Mouse (Mus musculus): ENCODE measurements around the gene Syne1. TPM values are rescaled to one million over a fixed set of nuclear protein-coding genes. Genes with fewer than 3 reads are reported as not detected.
"Not testable (repeated sequence)": the region's sequence is repeated elsewhere in the genome, so short reads cannot be mapped to it uniquely, and the experiment has no call there.

The Syne1 gene
- total RNA-seq, 4 experiments from 2014 or later: 289 to 355 (median 322) TPM

- DNase-seq (ENCODE audit: low spot score in 2 of 2): no peak
Measured at GRCm38 (mm10) chr10:5522276-5522675, 29.0 kb downstream of the Syne1 start.

GRCm38 (mm10) chr10:5520695-5521094 lies 30.6 kb downstream of the Syne1 start:
- DNase-seq (ENCODE audit: low spot score in 2 of 2): no peak

- DNase-seq (ENCODE audit: low spot score in 2 of 2): no peak
Measured at GRCm38 (mm10) chr10:5515330-5515729, 36.0 kb downstream of the Syne1 start.

- no peak for DNase-seq (ENCODE audit: low spot score in 2 of 2)
Measured at GRCm38 (mm10) chr10:5514134-5514533, 37.1 kb downstream of the Syne1 start.

DNA sequence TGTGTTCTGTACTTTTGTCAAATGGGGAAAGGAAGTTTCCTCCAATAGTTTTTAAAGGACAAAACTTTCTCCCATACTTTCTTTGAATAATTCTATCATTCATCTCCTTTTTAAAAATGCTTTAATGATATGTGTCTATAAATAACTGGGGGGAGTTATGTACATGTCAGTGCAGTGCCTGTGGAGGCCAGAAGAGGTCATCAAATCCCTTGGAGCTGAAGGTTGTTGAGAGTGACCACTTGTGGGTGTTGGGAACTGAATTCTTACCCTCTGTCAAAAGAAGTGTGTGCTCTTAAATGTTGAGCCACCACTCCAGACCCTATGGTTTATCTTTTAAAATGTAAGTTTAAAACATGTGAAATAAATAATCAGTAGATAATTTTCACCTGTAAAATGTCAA lies 39.0 kb downstream of the Syne1 start:
- DNase-seq (ENCODE audit: low spot score in 2 of 2): no peak

DNA sequence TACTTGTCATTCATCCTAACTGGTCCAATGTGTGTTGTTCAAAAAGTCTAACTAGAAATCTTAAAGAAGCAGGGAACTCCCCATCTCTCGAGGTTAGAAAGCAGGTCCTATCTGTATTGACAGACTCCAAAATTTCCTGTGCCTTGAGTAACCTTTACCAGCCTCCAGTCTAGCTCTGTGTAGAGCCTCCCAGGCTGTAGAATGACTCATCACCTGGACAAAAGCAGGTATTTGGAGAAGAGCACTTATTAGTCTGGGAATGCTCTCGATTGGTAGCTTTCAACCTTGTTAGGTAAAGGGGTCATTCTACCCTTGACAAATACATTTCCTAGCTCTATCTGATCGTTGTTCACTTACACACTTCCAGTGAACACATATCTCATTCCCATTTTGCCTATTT lies 39.9 kb downstream of the Syne1 start:
- no peak for DNase-seq (ENCODE audit: low spot score in 2 of 2)

- DNase-seq (ENCODE audit: low spot score in 2 of 2): no peak
Measured at GRCm38 (mm10) chr10:5507478-5507877, 43.8 kb downstream of the Syne1 start.

DNA sequence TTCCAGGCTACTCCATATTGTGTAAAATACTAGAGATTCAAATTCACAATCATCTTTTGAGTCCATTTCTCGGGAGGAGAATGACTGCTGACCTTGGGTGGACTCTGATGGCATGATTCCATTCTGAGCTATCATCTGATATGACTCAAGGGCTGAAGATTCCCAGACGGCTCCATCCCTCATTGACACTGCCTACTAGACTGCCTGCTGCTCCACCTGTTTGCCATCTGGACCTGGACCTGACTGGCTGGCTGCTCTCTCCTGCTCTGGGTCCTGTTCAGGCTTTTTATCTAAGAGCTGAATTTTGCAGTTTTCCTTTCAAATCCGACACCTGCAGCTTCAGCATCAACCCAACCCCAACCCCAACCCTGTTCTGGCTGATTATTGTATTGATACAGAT lies 46.5 kb downstream of the Syne1 start:
- no peak for DNase-seq (ENCODE audit: low spot score in 2 of 2)

DNA sequence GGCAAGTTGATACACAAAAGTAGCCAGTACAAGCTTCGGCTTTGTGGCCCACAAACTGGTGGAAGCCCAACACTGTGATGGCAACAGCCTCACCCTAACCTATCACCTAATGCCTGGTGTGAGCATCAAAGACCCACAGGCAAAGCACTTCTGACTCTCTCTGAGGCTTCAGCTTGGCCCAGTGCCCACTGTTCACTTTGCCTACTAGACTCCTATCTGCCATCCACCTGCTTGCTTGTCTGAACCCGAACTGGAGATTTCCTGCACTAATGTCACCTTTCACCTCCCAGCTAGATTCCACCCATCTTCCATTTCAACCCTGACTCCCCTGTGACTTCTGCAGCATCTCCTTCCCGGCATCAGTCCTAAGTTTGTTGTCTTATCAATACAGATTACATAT lies 47.4 kb downstream of the Syne1 start:
- DNase-seq (ENCODE audit: low spot score in 2 of 2): no peak

GRCm38 (mm10) chr10:5499684-5500369 lies 51.5 kb downstream of the Syne1 start:
- not testable (repeated sequence) for DNase-seq (ENCODE audit: low spot score in 2 of 2)

GRCm38 (mm10) chr10:5497859-5498258 lies 53.4 kb downstream of the Syne1 start:
- DNase-seq (ENCODE audit: low spot score in 2 of 2): no peak

DNA sequence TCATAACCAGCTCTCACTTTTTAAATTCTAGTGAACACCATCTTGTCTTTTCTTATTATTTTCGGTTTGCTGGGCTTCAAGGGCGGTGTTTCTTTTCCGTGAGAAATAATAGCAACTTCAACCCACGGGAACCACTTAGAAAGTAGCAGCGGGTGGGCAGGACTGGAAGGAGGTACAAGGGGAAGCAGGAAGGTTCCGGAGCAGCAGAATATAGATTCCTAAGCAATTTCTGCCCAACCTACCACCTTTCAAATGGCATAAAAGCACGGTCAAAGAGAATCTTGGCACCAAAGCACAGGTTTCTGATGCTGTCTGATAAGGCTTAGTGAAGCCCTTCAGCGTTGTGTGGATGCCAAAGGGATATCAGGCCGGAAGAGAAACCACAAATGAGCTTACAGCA lies 60.2 kb downstream of the Syne1 start:
- DNase-seq (ENCODE audit: low spot score in 2 of 2): no peak

- DNase-seq (ENCODE audit: low spot score in 2 of 2): no peak
Measured at GRCm38 (mm10) chr10:5490029-5490428, 61.3 kb downstream of the Syne1 start.

DNA sequence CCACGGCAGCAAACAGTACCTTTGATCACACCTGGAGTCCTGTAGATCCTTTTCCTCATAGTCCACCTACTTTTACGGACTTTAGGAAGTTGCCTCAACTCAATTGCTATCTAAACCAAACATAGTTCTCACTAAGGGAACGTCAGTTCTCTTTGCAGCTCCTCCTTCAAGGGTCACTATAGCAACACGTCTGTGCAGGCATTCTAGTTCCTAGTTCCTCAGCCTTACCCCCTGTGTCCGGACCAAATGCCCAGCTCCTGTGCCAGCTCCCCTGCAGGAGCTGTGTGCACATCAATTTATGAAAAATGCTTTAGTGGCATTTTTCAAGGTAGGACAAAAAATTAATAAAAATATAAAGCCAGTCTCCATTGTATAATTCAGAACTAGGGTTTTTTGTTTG lies 63.2 kb downstream of the Syne1 start:
- DNase-seq (ENCODE audit: low spot score in 2 of 2): no peak

- no peak for DNase-seq (ENCODE audit: low spot score in 2 of 2)
Measured at GRCm38 (mm10) chr10:5480552-5481550, 70.4 kb downstream of the Syne1 start.

- no peak for DNase-seq (ENCODE audit: low spot score in 2 of 2)
Measured at GRCm38 (mm10) chr10:5480097-5480496, 71.2 kb downstream of the Syne1 start.

- peak in 1 of 2 experiments; percentile 34 for DNase-seq (ENCODE audit: low spot score in 2 of 2)
Measured at GRCm38 (mm10) chr10:5468638-5469037, 82.6 kb downstream of the Syne1 start.

GRCm38 (mm10) chr10:5453830-5454229 lies 97.5 kb downstream of the Syne1 start:
- DNase-seq (ENCODE audit: low spot score in 2 of 2): no peak

GRCm38 (mm10) chr10:5449944-5450343 lies 101.3 kb downstream of the Syne1 start:
- DNase-seq (ENCODE audit: low spot score in 2 of 2): peak in 1 of 2 experiments; percentile 29

DNA sequence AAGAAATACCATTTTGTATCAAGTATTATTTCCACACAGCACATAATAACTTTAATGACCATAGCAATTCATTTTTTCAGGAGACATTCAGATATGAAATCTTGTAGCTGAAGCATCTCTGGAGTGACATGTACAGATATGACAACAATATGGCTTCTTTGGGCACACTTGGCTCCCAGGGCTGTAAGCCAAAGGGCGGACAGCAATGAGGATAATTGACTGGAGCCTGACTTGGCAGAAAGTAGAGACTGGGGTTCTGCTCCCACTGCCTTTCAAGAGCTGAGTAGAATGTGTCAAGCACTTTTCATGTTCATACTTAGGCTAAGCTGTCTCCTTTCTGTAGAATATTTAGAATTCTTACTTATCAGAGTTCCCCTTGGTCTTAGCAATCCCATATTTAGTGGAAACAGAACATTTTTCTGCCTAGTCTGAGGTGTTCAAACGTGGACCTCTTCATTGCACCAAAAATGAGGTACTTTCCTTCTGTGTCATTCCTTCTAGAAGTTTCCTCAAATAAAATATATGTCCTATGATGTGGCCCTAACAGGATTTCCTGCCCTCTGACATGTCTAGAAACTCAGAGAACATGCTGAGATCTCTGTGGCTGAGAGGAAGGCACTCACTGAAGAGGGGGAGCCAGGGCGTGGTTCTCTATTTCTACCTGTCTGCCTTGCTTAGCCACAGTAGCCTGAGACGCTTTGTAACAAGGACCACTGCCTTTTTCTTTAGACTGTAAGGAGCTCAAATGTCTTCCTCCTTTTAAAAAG lies 103.1 kb downstream of the Syne1 start:
- no peak for DNase-seq (ENCODE audit: low spot score in 2 of 2)

- no peak for DNase-seq (ENCODE audit: low spot score in 2 of 2)
Measured at GRCm38 (mm10) chr10:5445313-5445712, 106.0 kb downstream of the Syne1 start.

- no peak for DNase-seq (ENCODE audit: low spot score in 2 of 2)
Measured at GRCm38 (mm10) chr10:5443020-5443419, 108.3 kb downstream of the Syne1 start.
